Mouse (Mus musculus): ENCODE measurements at regions not wholly inside any gene's neighbourhood (a gene's known extent, or its start where the extent isn't known, plus 50 kb on each side); places are given as distances from the start of the nearest gene placed in this dataset.
A peak's percentile ranks its signal among the peaks of the same experiment; 100 is the strongest.

GRCm38 (mm10) chr12:105898580-105899293 lies 111.3 kb upstream of the Vrk1 start:
- no peak for ATAC-seq (replicated peaks; ENCODE audit: poor library complexity)

GRCm38 (mm10) chr12:105899294-105899909 lies 110.6 kb upstream of the Vrk1 start:
- ATAC-seq (replicated peaks; ENCODE audit: poor library complexity) = no peak

DNA sequence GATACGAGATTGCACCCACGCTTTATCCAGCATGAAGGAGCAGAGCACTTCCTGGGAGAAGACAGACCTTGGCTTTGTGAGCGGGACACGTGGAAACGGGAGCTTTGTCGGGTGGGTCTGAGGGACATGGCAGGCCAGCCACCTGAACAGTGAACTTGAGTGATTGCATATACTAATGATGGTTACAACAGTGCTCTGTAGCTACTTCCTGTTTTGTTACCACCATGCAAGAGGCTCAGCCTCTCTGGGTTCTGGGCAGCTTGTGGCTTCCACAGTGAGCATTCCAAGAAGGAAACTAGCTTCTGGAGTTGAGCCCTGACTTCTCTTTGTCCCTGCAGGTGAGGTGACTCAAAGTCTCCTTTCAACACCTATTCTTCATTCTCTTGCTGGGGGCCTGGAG lies 109.5 kb upstream of the Vrk1 start:
- peak; percentile 82 for ATAC-seq (replicated peaks; ENCODE audit: poor library complexity)

DNA sequence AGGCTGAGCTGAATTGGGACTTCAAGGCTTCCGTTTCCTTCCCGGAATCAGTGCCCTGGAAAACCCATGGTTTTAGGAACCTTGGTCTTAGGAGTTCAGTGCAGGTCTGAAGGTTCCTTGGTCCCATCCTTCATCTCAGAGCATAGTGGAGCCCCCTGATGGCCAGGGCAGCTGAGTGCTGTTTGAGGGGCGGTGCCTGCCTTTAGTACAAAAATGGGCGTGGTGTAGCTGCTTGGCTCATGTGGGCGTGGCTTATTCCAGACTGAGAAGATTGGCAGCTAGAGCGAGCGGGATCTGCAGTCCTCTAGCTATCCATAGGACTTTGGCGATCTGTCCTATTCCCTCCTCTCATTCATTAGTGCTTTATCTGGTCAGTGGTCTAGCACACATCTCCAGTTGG lies 107.0 kb upstream of the Vrk1 start:
- 0 out of 2 replicates have a peak, but pooled peaks have one; percentile 23 for ATAC-seq (replicated peaks; ENCODE audit: poor library complexity)

DNA sequence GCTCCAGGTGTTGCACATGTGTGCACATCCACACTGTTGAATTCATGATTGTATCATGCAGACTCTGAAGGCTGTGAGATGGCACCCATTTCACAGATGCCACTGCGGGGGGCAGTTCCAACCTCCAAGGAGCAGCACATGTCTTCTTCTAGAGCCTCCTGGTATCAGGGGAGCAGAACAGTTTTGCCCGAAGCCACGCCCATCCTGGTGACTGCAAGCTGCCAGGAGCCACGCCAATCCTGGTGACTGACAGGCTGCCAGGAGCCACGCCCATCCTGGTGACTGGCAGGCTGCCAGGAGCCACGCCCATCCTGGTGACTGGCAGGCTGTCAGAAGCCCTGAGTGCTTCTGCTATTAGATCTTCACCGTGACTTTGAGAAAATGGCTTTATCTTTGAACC lies 103.4 kb upstream of the Vrk1 start:
- peak; percentile 84 for ATAC-seq (replicated peaks; ENCODE audit: poor library complexity)

GRCm38 (mm10) chr12:105907851-105908620 lies 102.0 kb upstream of the Vrk1 start:
- peak; percentile 49 for ATAC-seq (replicated peaks; ENCODE audit: poor library complexity)

GRCm38 (mm10) chr12:105911556-105911955 lies 98.5 kb upstream of the Vrk1 start:
- no peak for ATAC-seq (replicated peaks; ENCODE audit: poor library complexity)

- peak; percentile 76 for ATAC-seq (replicated peaks; ENCODE audit: poor library complexity)
These were observed 92.6 kb upstream of the Vrk1 start for GRCm38 (mm10) chr12:105917388-105917963.

GRCm38 (mm10) chr12:105918775-105919174 lies 91.3 kb upstream of the Vrk1 start:
- ATAC-seq (replicated peaks; ENCODE audit: poor library complexity) = no peak

DNA sequence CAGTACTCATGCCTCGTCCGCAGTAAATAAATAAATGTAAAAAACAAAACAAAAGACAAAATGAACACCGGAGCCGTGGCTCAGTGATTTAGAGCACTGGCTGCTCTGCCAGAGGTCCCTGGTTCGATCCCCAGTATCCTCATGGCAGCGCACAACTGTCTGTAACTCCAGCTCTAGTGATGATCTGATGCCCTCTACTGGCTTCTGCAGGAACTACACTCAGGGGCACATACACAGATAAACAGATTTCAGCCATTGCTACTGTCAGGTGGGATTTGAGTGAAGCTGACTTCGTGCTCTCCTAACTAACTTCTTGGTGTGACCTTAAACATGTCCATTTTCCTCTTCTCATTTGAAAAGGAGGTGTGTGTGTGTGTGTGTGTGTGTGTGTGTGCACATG lies 82.8 kb upstream of the Vrk1 start:
- ATAC-seq (replicated peaks; ENCODE audit: poor library complexity) = 0 out of 2 replicates have a peak, but pooled peaks have one; percentile 44

GRCm38 (mm10) chr12:105929456-105929921 lies 80.5 kb upstream of the Vrk1 start:
- no peak for ATAC-seq (replicated peaks; ENCODE audit: poor library complexity)

- ATAC-seq (replicated peaks; ENCODE audit: poor library complexity) = 0 out of 2 replicates have a peak, but pooled peaks have one; percentile 13
These were observed 74.6 kb upstream of the Vrk1 start for GRCm38 (mm10) chr12:105935441-105935880.

DNA sequence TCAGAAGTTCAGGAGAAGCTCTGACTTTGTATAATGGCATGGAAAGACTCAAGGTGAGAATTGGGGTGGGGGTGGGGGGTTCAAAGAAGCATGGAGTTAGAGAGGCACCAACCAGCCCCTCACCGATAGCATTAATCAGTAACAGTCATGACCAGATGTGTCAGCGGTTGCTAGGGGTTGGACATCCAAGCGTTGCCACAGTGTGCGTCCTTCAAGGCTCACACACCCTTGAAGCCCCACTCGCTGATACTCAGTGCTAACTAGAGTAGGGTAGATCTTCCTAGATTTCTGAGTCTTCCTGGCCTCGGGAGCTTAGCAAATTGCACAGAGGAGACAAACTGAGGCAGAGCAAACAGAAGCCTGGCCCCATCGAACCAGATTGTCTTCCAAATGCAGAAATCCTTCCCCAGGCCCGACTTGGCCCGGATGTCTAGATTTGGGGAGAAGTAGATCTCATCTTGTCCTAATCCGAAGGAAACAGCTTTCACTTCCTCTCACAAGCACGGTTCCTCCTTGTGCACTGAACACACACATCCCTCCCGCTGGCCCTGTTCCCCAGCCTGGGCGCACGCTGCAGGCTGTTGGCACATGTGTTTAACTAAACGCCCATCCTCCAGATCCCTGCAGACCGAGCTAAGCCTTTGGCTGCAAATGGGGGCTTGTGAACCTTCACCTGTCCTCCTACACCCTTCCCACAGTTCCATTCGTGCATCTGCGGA lies 73.1 kb upstream of the Vrk1 start:
- ATAC-seq (replicated peaks; ENCODE audit: poor library complexity) = peak; percentile 93

DNA sequence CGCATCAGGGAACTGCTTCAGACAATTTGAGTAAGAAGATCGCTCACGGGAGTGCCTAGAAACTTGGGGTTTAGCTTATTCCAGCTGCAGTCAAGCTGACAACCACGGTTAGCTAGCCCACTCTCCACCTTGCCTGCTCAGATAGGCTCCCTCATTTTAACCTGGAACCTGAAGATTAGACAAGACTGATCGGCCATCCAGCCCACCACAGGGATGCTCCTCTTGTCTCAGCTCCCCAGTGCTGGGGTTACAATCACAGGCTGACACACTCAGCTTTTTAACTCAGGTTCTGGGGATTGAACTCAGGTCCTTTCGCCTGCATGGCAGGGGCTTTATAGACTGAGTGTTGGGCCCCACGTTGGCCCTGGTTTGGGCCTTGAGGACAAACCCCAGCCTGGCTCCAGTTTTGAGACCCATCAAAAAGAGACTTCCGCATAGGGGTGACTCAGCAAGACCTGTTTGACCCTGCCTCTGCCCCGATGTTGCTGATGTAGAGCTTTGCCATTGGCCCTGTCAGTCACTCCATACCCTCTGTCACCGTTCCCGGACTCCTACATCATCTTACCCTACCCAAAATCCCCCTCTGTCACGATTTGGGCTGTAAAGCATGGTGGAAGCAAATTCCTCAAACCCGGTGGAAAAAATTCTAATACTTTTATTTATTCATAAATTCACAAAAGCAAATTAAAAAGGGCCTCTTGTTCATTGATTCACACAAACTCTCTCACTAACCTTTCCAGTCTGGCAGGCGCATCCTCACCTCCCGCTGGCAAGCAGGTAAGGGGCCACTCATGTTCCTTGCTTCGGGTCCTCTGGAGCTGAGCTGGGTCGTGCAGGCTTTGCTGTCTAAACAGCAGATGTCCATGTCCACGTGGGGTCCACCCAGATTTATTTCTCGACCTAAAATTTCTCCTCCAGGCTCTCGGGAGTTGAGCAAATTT lies 67.6 kb upstream of the Vrk1 start:
- ATAC-seq (replicated peaks; ENCODE audit: poor library complexity) = peak; percentile 50

DNA sequence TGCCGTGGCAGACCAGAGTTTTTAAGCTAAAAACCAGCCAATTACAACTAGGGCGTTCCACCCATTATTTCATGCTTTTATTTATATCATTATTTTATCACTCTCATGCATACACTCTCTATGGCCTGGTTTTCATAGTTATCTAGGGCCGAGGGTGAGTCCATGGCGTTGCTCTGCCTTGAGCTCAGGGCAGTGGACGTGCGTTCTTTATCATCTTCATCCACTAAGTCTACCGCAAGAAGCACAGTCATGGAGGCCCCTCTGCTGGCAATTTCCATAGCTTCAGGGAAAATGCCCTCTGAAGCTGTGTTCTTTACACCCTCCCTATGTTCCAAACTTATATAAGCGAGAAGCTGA lies 67.0 kb upstream of the Vrk1 start:
- ATAC-seq (replicated peaks; ENCODE audit: poor library complexity) = peak; percentile 80

- ATAC-seq (replicated peaks; ENCODE audit: poor library complexity) = peak; percentile 52
These were observed 62.7 kb upstream of the Vrk1 start for GRCm38 (mm10) chr12:105947332-105947731.

DNA sequence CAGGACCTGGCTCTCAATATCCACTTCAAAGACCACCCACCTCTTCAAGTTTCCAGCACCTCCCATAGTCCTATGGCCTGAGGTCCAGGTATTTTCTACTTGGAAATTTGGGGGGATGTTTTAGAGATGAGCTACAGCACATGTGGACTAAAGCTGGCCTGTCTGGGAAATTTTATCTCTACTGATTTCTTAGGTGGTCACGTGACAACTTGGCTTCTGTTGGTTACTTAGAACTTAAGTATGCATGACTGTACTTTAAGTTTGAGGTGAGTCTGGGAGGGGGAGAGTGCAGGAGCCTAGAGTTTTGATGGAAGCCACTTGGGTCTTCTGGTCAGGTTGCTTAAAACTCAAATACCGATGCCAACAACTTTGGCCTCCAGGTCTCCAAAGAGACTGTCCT lies 61.7 kb upstream of the Vrk1 start:
- ATAC-seq (replicated peaks; ENCODE audit: poor library complexity) = no peak

GRCm38 (mm10) chr12:105955764-105956290 lies 54.2 kb upstream of the Vrk1 start:
- ATAC-seq (replicated peaks; ENCODE audit: poor library complexity) = no peak

GRCm38 (mm10) chr12:105959756-105960155 lies 50.3 kb upstream of the Vrk1 start:
- ATAC-seq (replicated peaks; ENCODE audit: poor library complexity) = no peak
